Mouse (Mus musculus) thymus, postnatal 36 days (tissue): ENCODE results near the gene Vim.
"Not testable (repeated sequence)": the region's sequence is repeated elsewhere in the genome, so short reads cannot be mapped to it uniquely, and the experiment has no call there.

Experiments
- DNase-seq, 2 experiments: peaks; one replicate each; pipeline ENCODE4 v3.0.0; 2022; ENCODE audit warnings: mixed read lengths in 2 of 2

The Vim gene

GRCm38 (mm10) chr2:13572101-13572553, 1.6 kb upstream of the Vim start:
- DNase-seq: no peak

GRCm38 (mm10) chr2:13572647-13573407, 900 bp upstream of the Vim start:
- DNase-seq: no peak

- peak; percentile 75 to 76 for DNase-seq
These were observed 506 bp downstream of the Vim start for GRCm38 (mm10) chr2:13574066-13574800.

- DNase-seq: peak; percentile 70 to 76
These were observed 1.0 kb downstream of the Vim start for GRCm38 (mm10) chr2:13574801-13575150.

- peak; percentile 76 to 79 for DNase-seq
These were observed 1.6 kb downstream of the Vim start for GRCm38 (mm10) chr2:13575287-13575801.

- no peak for DNase-seq
These were observed 2.2 kb downstream of the Vim start for GRCm38 (mm10) chr2:13575926-13576325.

- no peak for DNase-seq
These were observed 3.7 kb downstream of the Vim start for GRCm38 (mm10) chr2:13577399-13577798.

GRCm38 (mm10) chr2:13578473-13579152, 4.9 kb downstream of the Vim start:
- DNase-seq: no peak

GRCm38 (mm10) chr2:13579315-13579714, 5.6 kb downstream of the Vim start:
- DNase-seq: no peak

- peak; percentile 37 to 44 for DNase-seq
These were observed 6.3 kb downstream of the Vim start for GRCm38 (mm10) chr2:13579991-13580390.

- DNase-seq: no peak
These were observed 8.5 kb downstream of the Vim start for GRCm38 (mm10) chr2:13582184-13582583.

- not testable (repeated sequence) for DNase-seq
These were observed 10.0 kb downstream of the Vim start for GRCm38 (mm10) chr2:13583746-13584145.

- DNase-seq: no peak
These were observed 19.6 kb downstream of the Vim start for GRCm38 (mm10) chr2:13593328-13593727.

GRCm38 (mm10) chr2:13596965-13597656, 23.4 kb downstream of the Vim start:
- DNase-seq: no peak

- DNase-seq: no peak
These were observed 24.4 kb downstream of the Vim start for GRCm38 (mm10) chr2:13598166-13598565.

- no peak for DNase-seq
These were observed 29.4 kb downstream of the Vim start for GRCm38 (mm10) chr2:13603093-13603492.

- not testable (repeated sequence) for DNase-seq
These were observed 29.9 kb downstream of the Vim start for GRCm38 (mm10) chr2:13603636-13604035.

- DNase-seq: no peak
These were observed 56.6 kb downstream of the Vim start for GRCm38 (mm10) chr2:13630136-13630832.
